Mouse (Mus musculus) testis, adult 2 months (tissue): Measurements from ENCODE around the gene Epb41l2.

ENCODE experiments used
- CTCF ChIP-seq: fragments of 200-500 bp; IDR thresholded peaks from 2 replicates; pipeline ENCODE4 v1.5.1; 2012; ENCODE audit warnings: low read depth, mild to moderate bottlenecking, inconsistent platforms, low read length, moderate library complexity; ENCODE audit not compliant: control insufficient read depth, insufficient read depth, insufficient replicate concordance
- POLR2A ChIP-seq: fragments of 200-500 bp; IDR thresholded peaks from 2 replicates; pipeline ENCODE4 v1.6.1; 2012; ENCODE audit warnings: low read depth, mild to moderate bottlenecking, inconsistent platforms, low read length, moderate library complexity; ENCODE audit not compliant: control insufficient read depth

- no peak for TF ChIP-seq POLR2A
- TF ChIP-seq CTCF = no peak
These were observed 73.3 kb downstream of the Epb41l2 start for GRCm38 (mm10) chr10:25432938-25433337.
